Mouse (Mus musculus) stomach, embryonic 14.5 days (tissue): ENCODE measurements around the gene Adam15. TPM values are rescaled to one million over a fixed set of nuclear protein-coding genes. Genes with fewer than 3 reads are reported as not detected.

ENCODE experiments used
- ATAC-seq: fragments of 200-750 bp; cut with Nextera tagmentation; 2 replicates; pipeline ENCODE4 v1.8.0; 2017; ENCODE audit warnings: low read depth, moderate TSS enrichment; ENCODE audit not compliant: insufficient number of reproducible peaks, insufficient read depth, low FRiP score
- H3K27ac ChIP-seq: fragments of 300-500 bp; sonication (generic); 2 replicates; pipeline ENCODE4 v1.5.1; 2014; ENCODE audit warnings: mild to moderate bottlenecking, low read length, moderate library complexity, mixed read lengths
- H3K27me3 ChIP-seq: fragments of 300-500 bp; sonication (generic); 2 replicates; pipeline ENCODE4 v1.6.1; 2014; ENCODE audit warnings: low read length, control low read depth, mixed read lengths; ENCODE audit not compliant: control insufficient read depth, insufficient read depth
- H3K36me3 ChIP-seq: fragments of 300-500 bp; sonication (generic); 2 replicates; pipeline ENCODE4 v1.6.1; 2014; ENCODE audit warnings: mild to moderate bottlenecking, control low read depth, low read length, moderate library complexity, mixed read lengths; ENCODE audit not compliant: control insufficient read depth, insufficient read depth
- H3K4me1 ChIP-seq: fragments of 300-500 bp; sonication (generic); 2 replicates; pipeline ENCODE4 v1.6.1; 2014; ENCODE audit warnings: low read length, control low read depth, mixed read lengths; ENCODE audit not compliant: control insufficient read depth, insufficient read depth
- H3K4me2 ChIP-seq: fragments of 300-500 bp; sonication (generic); replicated peaks from 2 replicates; pipeline ENCODE4 v1.6.1; 2014; ENCODE audit warnings: low read depth, low read length, control low read depth
- H3K4me3 ChIP-seq: fragments of 300-500 bp; sonication (generic); 2 replicates; pipeline ENCODE4 v1.5.1; 2014; ENCODE audit warnings: low read depth, low read length, control low read depth
- H3K9ac ChIP-seq: fragments of 300-500 bp; sonication (generic); replicated peaks from 2 replicates; pipeline ENCODE4 v1.6.1; 2014; ENCODE audit warnings: low read depth, mild to moderate bottlenecking, control low read depth, low read length, moderate library complexity, mixed read lengths
- H3K9me3 ChIP-seq: fragments of 300-500 bp; sonication (generic); 2 replicates; pipeline ENCODE4 v1.6.1; 2016; ENCODE audit warnings: low read depth, low read length, control low read depth; ENCODE audit not compliant: control insufficient read depth
- WGBS: fragments of 180-500 bp; shearing (Covaris S2); extraction: QIAGEN DNeasy Blood & Tissue Kit; methylation state at CpG from one replicate; pipeline ENCODE4 v1.1.7; 2014; 5-methylcytosine and 5-hydroxymethylcytosine counted together
- polyA plus RNA-seq: library from polyadenylated mRNA; unstranded; fragments of >200 nt; fragmentation: Nextera tagmentation; extraction: Ambion mirVana; gene quantifications from 2 replicates; pipeline ENCODE4 v1.2.1, GENCODE M21; 2014

Gene Adam15
- polyA plus RNA-seq, 1 experiment from 2014 or later, result 27.9 TPM

- ATAC-seq, result no peak
- H3K4me3 ChIP-seq, result no peak overlapping the region
- H3K36me3 ChIP-seq, result no peaks in the 10 kb centered on the region
- no peaks in the 10 kb centered on the region for H3K9me3 ChIP-seq
- H3K4me1 ChIP-seq, result peaks cover 44% of the 10 kb centered on the region
- 56% methylated on average over 17 of the region's 17 CpGs for WGBS
- no peaks in the 10 kb centered on the region for H3K27me3 ChIP-seq
- H3K27ac ChIP-seq, result no peak overlapping the region; the same call in 1 of the 2 replicates
- H3K4me2 ChIP-seq, result no peak overlapping the region
- no peak overlapping the region for H3K9ac ChIP-seq
Observed at GRCm38 (mm10) chr3:89386438-89387420, 36.9 kb upstream of the Adam15 start.

DNA sequence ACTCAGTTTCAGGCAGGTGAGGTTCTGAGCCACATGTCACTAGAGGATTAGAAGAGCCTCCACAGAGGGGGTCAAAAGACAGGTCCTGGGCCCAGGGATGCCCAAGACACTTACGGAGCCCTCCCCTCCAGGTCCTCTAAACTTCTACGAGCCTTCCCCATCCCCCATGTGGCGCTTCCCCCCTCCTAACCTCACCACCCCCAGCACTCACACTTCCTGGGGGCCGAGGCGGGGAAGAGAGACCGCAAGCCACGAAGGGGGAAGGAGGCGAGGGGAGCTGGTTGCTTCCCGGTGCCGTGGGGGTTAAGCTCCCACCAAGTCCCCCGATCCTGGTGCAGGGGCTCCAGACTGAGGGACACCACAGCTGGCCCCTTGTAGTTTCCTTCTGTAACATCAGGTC lies 35.7 kb upstream of the Adam15 start:
- Histone ChIP-seq H3K9me3 (no peaks in the 10 kb centered on the region), H3K9ac (no peak overlapping the region), H3K4me1 (peaks cover 33% of the 10 kb centered on the region), H3K27me3 (no peaks in the 10 kb centered on the region), H3K27ac (peak overlapping the region; percentile 18; the same call in 1 of the 2 replicates), H3K4me2 (no peak overlapping the region), H3K36me3 (no peaks in the 10 kb centered on the region; the same call in 1 of the 2 replicates), H3K4me3 (no peak overlapping the region)
- 29% methylated on average over 11 of the region's 11 CpGs for whole genome bisulfite sequencing
- no peak for ATAC-seq

GRCm38 (mm10) chr3:89384331-89385076 lies 34.7 kb upstream of the Adam15 start:
- Histone ChIP-seq H3K4me1 (peaks cover 30% of the 10 kb centered on the region), H3K27ac (peak overlapping the region; percentile 18; the same call in 1 of the 2 replicates), H3K4me3 (no peak overlapping the region), H3K36me3 (no peaks in the 10 kb centered on the region; the same call in 1 of the 2 replicates), H3K27me3 (no peaks in the 10 kb centered on the region), H3K4me2 (0 out of 2 replicates have a peak overlapping the region, but pooled peaks have one; percentile 10), H3K9ac (no peak overlapping the region), H3K9me3 (no peaks in the 10 kb centered on the region)
- 65% methylated on average over 12 of the region's 12 CpGs for WGBS
- ATAC-seq, result no peak

DNA sequence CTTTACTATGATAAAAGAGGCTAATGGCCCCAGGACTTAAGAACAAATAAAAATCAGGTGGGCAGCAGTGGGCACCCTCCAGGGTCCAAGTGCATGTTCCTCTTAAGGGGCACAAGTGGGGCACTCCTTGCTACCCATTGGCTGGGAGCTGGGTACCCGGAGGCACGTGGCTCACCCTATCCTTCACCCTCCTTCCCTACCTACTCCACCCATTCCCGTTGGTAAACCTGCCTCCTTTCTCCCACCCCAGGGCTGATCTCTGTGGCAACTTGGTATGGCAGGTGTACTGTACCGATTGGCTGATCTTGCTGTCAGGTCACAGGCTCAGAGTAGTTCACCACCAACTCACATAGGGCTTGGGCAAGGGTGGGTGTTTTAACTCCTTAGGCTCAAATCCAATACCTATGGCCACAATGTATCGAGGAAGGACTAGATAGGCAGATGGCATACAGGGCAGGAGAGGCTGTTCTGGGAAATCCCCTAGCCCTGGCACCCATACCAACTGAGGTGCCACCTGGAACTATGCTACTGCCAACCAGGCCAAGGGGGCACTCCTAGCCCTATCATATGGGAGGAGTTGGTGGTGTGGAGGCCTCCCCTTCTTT lies 34.0 kb upstream of the Adam15 start:
- Histone ChIP-seq H3K4me1 (peaks cover 32% of the 10 kb centered on the region), H3K4me3 (no peak overlapping the region), H3K27ac (no peak overlapping the region), H3K27me3 (no peaks in the 10 kb centered on the region), H3K9me3 (no peaks in the 10 kb centered on the region), H3K36me3 (no peaks in the 10 kb centered on the region; the same call in 1 of the 2 replicates), H3K4me2 (no peak overlapping the region), H3K9ac (no peak overlapping the region)
- 79% methylated on average over 5 of the region's 5 CpGs for WGBS
- ATAC-seq, result no peak

DNA sequence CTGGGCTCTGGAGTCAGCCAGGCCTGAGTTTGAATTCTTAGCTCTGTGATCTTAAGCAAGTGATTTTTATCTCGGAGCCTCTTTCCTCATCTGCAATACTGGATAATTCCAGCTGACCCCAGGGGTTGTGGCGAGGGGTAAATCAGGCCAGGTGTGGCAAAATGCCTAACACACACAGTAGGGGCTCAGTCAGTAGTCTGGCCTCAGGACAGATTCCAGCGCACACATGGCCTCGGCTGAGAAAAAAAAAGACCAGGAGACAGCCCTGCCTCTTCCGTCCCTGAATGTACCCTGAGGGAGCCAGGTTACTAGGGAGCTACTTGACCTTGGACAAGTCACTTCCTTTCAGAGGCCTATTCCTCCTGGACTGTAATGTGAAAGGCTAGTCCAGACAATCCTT lies 33.2 kb upstream of the Adam15 start:
- Histone ChIP-seq H3K27me3 (no peaks in the 10 kb centered on the region), H3K9ac (no peak overlapping the region), H3K36me3 (no peaks in the 10 kb centered on the region; the same call in 1 of the 2 replicates), H3K4me2 (no peak overlapping the region), H3K4me1 (peaks cover 36% of the 10 kb centered on the region), H3K9me3 (no peaks in the 10 kb centered on the region), H3K4me3 (no peak overlapping the region), H3K27ac (no peak overlapping the region)
- ATAC-seq, result no peak
- WGBS, result 86% methylated on average over 5 of the region's 5 CpGs

- WGBS, result 89% methylated on average over 9 of the region's 9 CpGs
- Histone ChIP-seq H3K36me3 (no peaks in the 10 kb centered on the region; the same call in 1 of the 2 replicates), H3K4me1 (peaks cover 32% of the 10 kb centered on the region), H3K9me3 (no peaks in the 10 kb centered on the region), H3K27me3 (no peaks in the 10 kb centered on the region), H3K4me3 (no peak overlapping the region), H3K4me2 (no peak overlapping the region), H3K27ac (no peak overlapping the region), H3K9ac (no peak overlapping the region)
- no peak for ATAC-seq
Observed at GRCm38 (mm10) chr3:89382033-89382882, 32.5 kb upstream of the Adam15 start.

GRCm38 (mm10) chr3:89381233-89381632 lies 31.4 kb upstream of the Adam15 start:
- H3K36me3 ChIP-seq, result no peaks in the 10 kb centered on the region; the same call in 1 of the 2 replicates
- H3K4me3 ChIP-seq, result no peak overlapping the region
- no peaks in the 10 kb centered on the region for H3K9me3 ChIP-seq
- no peak for ATAC-seq
- H3K27ac ChIP-seq, result no peak overlapping the region
- H3K4me2 ChIP-seq, result no peak overlapping the region
- H3K4me1 ChIP-seq, result peaks cover 25% of the 10 kb centered on the region
- H3K27me3 ChIP-seq, result no peaks in the 10 kb centered on the region
- WGBS, result 81% methylated on average over 11 of the region's 11 CpGs
- no peak overlapping the region for H3K9ac ChIP-seq
